Mouse (Mus musculus) neural tube, embryonic 14.5 days (tissue): ENCODE results near the gene Lpp. TPM values are rescaled to one million over a fixed set of nuclear protein-coding genes. Genes with fewer than 3 reads are reported as not detected.

Experiments
- ATAC-seq: fragments of 200-750 bp; cut with Nextera tagmentation; 2 replicates; pipeline ENCODE4 v1.8.0; 2017; ENCODE audit warnings: low read depth, mild to moderate bottlenecking, moderate TSS enrichment, moderate library complexity
- H3K27ac ChIP-seq: fragments of 300-500 bp; sonication (generic); 2 replicates; pipeline ENCODE4 v1.5.1; 2014; ENCODE audit warnings: low read depth, mild to moderate bottlenecking, control low read depth, low read length, moderate library complexity, mixed read lengths
- H3K27me3 ChIP-seq: fragments of 300-500 bp; sonication (generic); 2 replicates; pipeline ENCODE4 v1.6.1; 2014; ENCODE audit warnings: low read length; ENCODE audit not compliant: control insufficient read depth, insufficient read depth
- H3K36me3 ChIP-seq: fragments of 300-500 bp; sonication (generic); 2 replicates; pipeline ENCODE4 v1.6.1; 2014; ENCODE audit warnings: low read length, mixed read lengths; ENCODE audit not compliant: control insufficient read depth, insufficient read depth
- H3K4me1 ChIP-seq: fragments of 300-500 bp; sonication (generic); 2 replicates; pipeline ENCODE4 v1.6.1; 2014; ENCODE audit warnings: low read length; ENCODE audit not compliant: control insufficient read depth, insufficient read depth
- H3K4me2 ChIP-seq: fragments of 300-500 bp; sonication (generic); 2 replicates; pipeline ENCODE4 v1.6.1; 2014; ENCODE audit warnings: mild to moderate bottlenecking, low read depth, low read length, control low read depth
- H3K4me3 ChIP-seq: fragments of 300-500 bp; sonication (generic); 2 replicates; pipeline ENCODE4 v1.5.1; 2014; ENCODE audit warnings: low read depth, low read length, control low read depth, mixed read lengths
- H3K9ac ChIP-seq: fragments of 300-500 bp; sonication (generic); replicated peaks from 2 replicates; pipeline ENCODE4 v1.6.1; 2014; ENCODE audit warnings: low read depth, mild to moderate bottlenecking, control low read depth, low read length, mixed read lengths
- H3K9me3 ChIP-seq: fragments of 300-500 bp; sonication (generic); 2 replicates; pipeline ENCODE4 v1.6.1; 2016; ENCODE audit warnings: low read length; ENCODE audit not compliant: control insufficient read depth
- WGBS: fragments of 180-500 bp; shearing (Covaris S2); extraction: QIAGEN DNeasy Blood & Tissue Kit; methylation state at CpG from one replicate; pipeline ENCODE4 v1.1.7; 2014; 5-methylcytosine and 5-hydroxymethylcytosine counted together
- polyA plus RNA-seq: library from polyadenylated mRNA; unstranded; fragments of >200 nt; fragmentation: Nextera tagmentation; extraction: Ambion mirVana; gene quantifications from 2 replicates; pipeline ENCODE4 v1.2.1, GENCODE M21; 2014

Lpp gene
- polyA plus RNA-seq, 1 experiment from 2014 or later = 7.0 TPM

GRCm38 (mm10) chr16:24425816-24426215, 32.5 kb downstream of the Lpp start:
- Histone ChIP-seq H3K4me2 (no peak overlapping the region), H3K4me3 (no peak overlapping the region), H3K27ac (no peak overlapping the region), H3K27me3 (no peaks in the 10 kb centered on the region), H3K9me3 (no peaks in the 10 kb centered on the region), H3K9ac (no peak overlapping the region), H3K36me3 (no peaks in the 10 kb centered on the region), H3K4me1 (no peaks in the 10 kb centered on the region)
- WGBS = 74% methylated on average over 3 of the region's 3 CpGs
- no peak for ATAC-seq

GRCm38 (mm10) chr16:24427606-24428005, 34.3 kb downstream of the Lpp start:
- Histone ChIP-seq H3K9me3 (no peaks in the 10 kb centered on the region), H3K27ac (no peak overlapping the region), H3K9ac (no peak overlapping the region), H3K36me3 (no peaks in the 10 kb centered on the region), H3K4me2 (no peak overlapping the region), H3K27me3 (no peaks in the 10 kb centered on the region), H3K4me3 (no peak overlapping the region), H3K4me1 (no peaks in the 10 kb centered on the region)
- no peak for ATAC-seq
- WGBS = 97% methylated on average over 3 of the region's 3 CpGs

GRCm38 (mm10) chr16:24428055-24428454, 34.7 kb downstream of the Lpp start:
- no peak for ATAC-seq
- WGBS = 86% methylated on average over 4 of the region's 4 CpGs
- no peaks in the 10 kb centered on the region for H3K27me3 ChIP-seq

GRCm38 (mm10) chr16:24428742-24429141, 35.4 kb downstream of the Lpp start:
- ATAC-seq = no peak
- Histone ChIP-seq H3K27me3 (no peaks in the 10 kb centered on the region), H3K9ac (no peak overlapping the region), H3K27ac (no peak overlapping the region), H3K4me1 (no peaks in the 10 kb centered on the region; the same call in 1 of the 2 replicates), H3K9me3 (no peaks in the 10 kb centered on the region), H3K4me3 (no peak overlapping the region), H3K36me3 (no peaks in the 10 kb centered on the region), H3K4me2 (no peak overlapping the region)
- 88% methylated on average over 4 of the region's 4 CpGs for WGBS

More at GRCm38 (mm10) chr16:24428055-24428454, 34.7 kb downstream of the Lpp start:
- H3K36me3 ChIP-seq = no peaks in the 10 kb centered on the region
- no peak overlapping the region for H3K4me3 ChIP-seq
- H3K9ac ChIP-seq = no peak overlapping the region
- no peak overlapping the region for H3K4me2 ChIP-seq
- H3K27ac ChIP-seq = no peak overlapping the region
- no peaks in the 10 kb centered on the region for H3K9me3 ChIP-seq
- H3K4me1 ChIP-seq = no peaks in the 10 kb centered on the region

- H3K27me3 ChIP-seq = no peaks in the 10 kb centered on the region
- no peaks in the 10 kb centered on the region for H3K9me3 ChIP-seq
- no peak overlapping the region for H3K4me3 ChIP-seq
- peaks cover 4% of the 10 kb centered on the region; the same call in 1 of the 2 replicates for H3K4me1 ChIP-seq
- ATAC-seq = no peak
- no peaks in the 10 kb centered on the region for H3K36me3 ChIP-seq
- 63% methylated on average over 5 of the region's 5 CpGs for WGBS
- H3K4me2 ChIP-seq = no peak overlapping the region
- H3K9ac ChIP-seq = no peak overlapping the region
- H3K27ac ChIP-seq = no peak overlapping the region
Observed at GRCm38 (mm10) chr16:24429691-24430090, 36.4 kb downstream of the Lpp start.

GRCm38 (mm10) chr16:24431808-24432207, 38.5 kb downstream of the Lpp start:
- Histone ChIP-seq H3K9ac (no peak overlapping the region), H3K27me3 (no peaks in the 10 kb centered on the region), H3K9me3 (no peaks in the 10 kb centered on the region), H3K27ac (no peak overlapping the region), H3K4me2 (no peak overlapping the region), H3K36me3 (no peaks in the 10 kb centered on the region), H3K4me1 (peaks cover 13% of the 10 kb centered on the region), H3K4me3 (no peak overlapping the region)
- 92% methylated on average over 1 of the region's 1 CpGs for WGBS
- no peak for ATAC-seq

GRCm38 (mm10) chr16:24433563-24433962, 40.3 kb downstream of the Lpp start:
- H3K4me3 ChIP-seq = no peak overlapping the region
- WGBS = 33% methylated on average over 7 of the region's 7 CpGs
- H3K27me3 ChIP-seq = no peaks in the 10 kb centered on the region
- ATAC-seq = no peak
- peaks cover 13% of the 10 kb centered on the region for H3K4me1 ChIP-seq
- no peak overlapping the region for H3K27ac ChIP-seq
- no peak overlapping the region for H3K4me2 ChIP-seq
- H3K9me3 ChIP-seq = no peaks in the 10 kb centered on the region
- no peak overlapping the region for H3K9ac ChIP-seq
- H3K36me3 ChIP-seq = no peaks in the 10 kb centered on the region

- Histone ChIP-seq H3K27ac (no peak overlapping the region), H3K36me3 (no peaks in the 10 kb centered on the region), H3K27me3 (no peaks in the 10 kb centered on the region), H3K4me3 (no peak overlapping the region), H3K9me3 (no peaks in the 10 kb centered on the region), H3K4me1 (peaks cover 13% of the 10 kb centered on the region), H3K9ac (no peak overlapping the region), H3K4me2 (no peak overlapping the region)
- WGBS = 82% methylated on average over 7 of the region's 7 CpGs
- ATAC-seq = no peak; the same call in 1 of the 2 replicates
Observed at GRCm38 (mm10) chr16:24434026-24434425, 40.7 kb downstream of the Lpp start.

GRCm38 (mm10) chr16:24434531-24435114, 41.3 kb downstream of the Lpp start:
- Histone ChIP-seq H3K9me3 (no peaks in the 10 kb centered on the region), H3K4me2 (no peak overlapping the region), H3K9ac (no peak overlapping the region), H3K36me3 (no peaks in the 10 kb centered on the region), H3K4me3 (no peak overlapping the region), H3K4me1 (peaks cover 13% of the 10 kb centered on the region), H3K27me3 (no peaks in the 10 kb centered on the region), H3K27ac (0 out of 2 replicates have a peak overlapping the region, but pooled peaks have one; percentile 28)
- 40% methylated on average over 7 of the region's 7 CpGs for WGBS
- no peak; the same call in 1 of the 2 replicates for ATAC-seq
